Mouse (Mus musculus) ovary, postnatal 10 days (tissue): ENCODE results near the gene Ctdsp2.

Experiments used
- DNase-seq: peaks from one replicate; pipeline ENCODE4 v3.0.0; 2022; ENCODE audit warnings: low spot score

Ctdsp2 gene

GRCm38 (mm10) chr10:126962966-126963330, 15.6 kb upstream of the Ctdsp2 start:
- no peak for DNase-seq

GRCm38 (mm10) chr10:126963821-126964220, 14.7 kb upstream of the Ctdsp2 start:
- no peak for DNase-seq

- DNase-seq: no peak
Observed at GRCm38 (mm10) chr10:126971363-126972050, 7.0 kb upstream of the Ctdsp2 start.

- DNase-seq: no peak
Observed at GRCm38 (mm10) chr10:126972051-126972725, 6.3 kb upstream of the Ctdsp2 start.

DNA sequence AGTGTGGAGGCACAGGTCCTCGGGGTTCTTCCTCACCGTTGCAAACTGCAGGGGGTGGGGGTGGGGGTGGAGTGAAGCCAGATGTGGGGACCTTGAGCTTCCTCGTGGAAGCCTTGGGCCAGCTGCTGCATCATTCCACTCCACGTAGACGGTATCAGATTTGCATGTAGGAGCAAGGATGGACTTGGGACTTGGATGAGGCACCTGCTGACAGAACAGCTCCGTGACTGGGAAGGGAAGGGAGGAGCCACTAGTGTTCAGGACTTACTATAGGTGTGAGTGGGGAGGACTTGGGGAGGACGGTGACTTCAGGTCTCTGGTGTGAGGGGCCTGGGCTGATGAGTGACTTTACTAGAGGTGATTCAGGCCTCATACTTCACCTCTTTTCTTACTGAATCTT, 5.5 kb upstream of the Ctdsp2 start:
- DNase-seq: no peak

DNA sequence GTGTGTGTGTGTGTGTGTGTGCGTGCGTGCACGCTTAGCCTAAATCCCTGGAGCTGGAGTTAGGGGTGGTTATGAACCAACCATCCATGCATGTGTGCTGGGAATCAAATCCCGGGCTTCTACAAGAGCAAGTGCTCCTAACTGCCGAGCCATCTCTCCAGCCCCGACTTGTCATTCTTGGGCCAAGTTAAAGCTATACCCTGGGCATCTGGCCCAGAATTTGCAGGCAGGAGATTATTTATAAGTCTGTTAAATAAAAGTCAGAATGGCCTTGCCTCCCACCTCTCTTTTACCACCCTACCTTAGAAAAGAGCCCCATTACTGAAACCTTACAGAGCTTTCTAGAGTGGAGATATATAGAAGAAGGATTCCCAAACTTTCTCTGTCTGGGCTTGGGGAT, 2.8 kb upstream of the Ctdsp2 start:
- no peak for DNase-seq

- no peak for DNase-seq
Observed at GRCm38 (mm10) chr10:126977076-126977475, 1.4 kb upstream of the Ctdsp2 start.

DNA sequence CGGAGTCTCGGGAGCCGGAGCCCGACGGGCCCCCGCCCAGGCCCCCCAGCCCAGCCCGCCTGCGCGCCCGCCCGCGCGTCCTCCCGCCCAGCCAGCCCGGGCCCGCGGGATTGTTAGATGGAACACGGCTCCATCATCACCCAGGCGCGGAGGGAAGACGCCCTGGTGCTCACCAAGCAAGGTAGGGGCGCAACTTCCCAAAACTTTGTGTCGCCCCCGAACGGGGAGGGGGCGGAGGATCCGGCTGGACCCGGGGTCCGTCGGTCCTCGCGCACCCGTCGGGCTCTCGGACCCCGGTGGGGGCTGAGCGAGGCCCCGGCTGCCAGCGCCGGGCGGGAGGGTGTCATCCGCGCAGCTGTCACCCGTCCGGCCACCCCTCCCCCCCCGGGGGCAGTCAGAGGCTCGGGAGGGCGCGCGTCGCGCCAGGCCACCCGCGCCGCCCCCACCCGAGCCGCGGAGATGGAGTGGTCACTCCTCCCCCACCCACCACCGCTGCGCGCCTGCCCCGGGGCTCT, 661 bp downstream of the Ctdsp2 start:
- DNase-seq: no peak

- DNase-seq: no peak
Observed at GRCm38 (mm10) chr10:126979636-126980151, 1.2 kb downstream of the Ctdsp2 start.

GRCm38 (mm10) chr10:126980221-126980932, 1.9 kb downstream of the Ctdsp2 start:
- no peak for DNase-seq

DNA sequence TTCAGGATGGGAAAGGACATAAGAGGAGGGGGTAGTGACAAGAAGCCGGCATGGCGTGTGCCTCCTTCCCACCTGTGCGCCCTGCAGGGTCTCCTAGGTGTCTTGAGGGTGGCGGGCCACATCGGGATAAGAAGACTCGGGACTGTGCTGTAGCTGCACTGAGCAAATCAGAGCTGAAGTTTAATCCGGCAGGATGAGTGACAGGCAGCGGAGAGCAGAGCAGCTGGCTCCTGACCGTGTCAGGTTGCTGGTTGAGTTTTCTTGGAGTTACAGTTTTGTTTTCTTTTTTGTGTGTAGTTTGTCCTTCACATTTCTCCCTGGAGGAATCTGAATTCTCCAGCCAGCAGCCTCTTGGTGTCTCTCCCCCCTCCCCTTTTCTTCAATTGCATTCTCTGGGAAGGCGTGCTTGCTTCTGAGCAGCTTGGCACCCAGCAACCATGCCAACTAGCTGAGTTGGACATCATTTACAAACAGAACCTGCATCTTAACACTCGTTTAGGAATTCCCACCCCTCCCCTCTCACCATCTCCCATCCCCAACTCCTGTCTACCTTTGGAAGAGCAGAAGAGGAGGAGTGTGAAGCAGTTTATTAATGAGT, 2.5 kb downstream of the Ctdsp2 start:
- DNase-seq: no peak

- DNase-seq: no peak
Observed at GRCm38 (mm10) chr10:126981746-126982145, 3.2 kb downstream of the Ctdsp2 start.

- no peak for DNase-seq
Observed at GRCm38 (mm10) chr10:126983193-126983725, 4.7 kb downstream of the Ctdsp2 start.

GRCm38 (mm10) chr10:126984189-126985004, 5.9 kb downstream of the Ctdsp2 start:
- DNase-seq: no peak

DNA sequence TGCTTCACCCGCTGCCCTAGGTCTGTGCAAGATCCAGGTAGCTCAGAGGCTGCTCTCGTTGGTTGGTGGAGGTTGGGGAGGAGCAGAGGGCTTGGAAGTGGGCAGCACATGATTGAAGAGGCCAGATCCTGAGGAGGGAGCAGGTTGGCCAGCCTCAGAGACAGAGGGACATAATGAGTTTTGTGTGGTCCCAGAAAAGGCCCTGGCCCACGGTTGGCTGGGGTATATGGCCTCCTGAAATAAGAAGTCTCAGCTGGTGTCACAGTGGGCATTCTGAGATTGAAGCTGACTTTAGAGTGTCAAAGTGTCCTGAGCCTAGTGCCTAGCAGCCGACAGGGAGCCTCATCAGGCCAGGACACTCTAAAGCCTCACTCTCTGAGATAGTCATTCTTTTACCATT, 6.6 kb downstream of the Ctdsp2 start:
- no peak for DNase-seq

DNA sequence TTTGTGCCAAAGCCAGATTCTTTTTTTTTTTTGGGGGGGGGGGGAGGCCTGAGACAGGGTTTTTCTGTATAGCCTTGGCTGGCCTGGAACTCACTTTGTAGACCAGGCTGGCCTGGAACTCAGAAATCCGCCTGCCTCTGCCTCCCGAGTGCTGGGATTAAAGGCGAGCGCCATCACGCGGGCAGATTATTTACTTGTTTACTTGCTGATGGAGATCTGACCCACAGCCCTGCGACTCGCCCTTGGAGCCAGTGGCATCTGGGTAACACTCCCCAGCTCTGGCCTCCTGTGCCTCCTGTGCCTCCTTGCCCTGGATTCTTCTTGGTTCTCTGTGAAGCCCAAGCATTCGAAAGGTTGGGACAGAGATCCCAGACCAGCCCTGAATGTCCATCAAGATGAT, 7.1 kb downstream of the Ctdsp2 start:
- DNase-seq: no peak

GRCm38 (mm10) chr10:126986541-126986961, 8.0 kb downstream of the Ctdsp2 start:
- DNase-seq: peak; percentile 71

DNA sequence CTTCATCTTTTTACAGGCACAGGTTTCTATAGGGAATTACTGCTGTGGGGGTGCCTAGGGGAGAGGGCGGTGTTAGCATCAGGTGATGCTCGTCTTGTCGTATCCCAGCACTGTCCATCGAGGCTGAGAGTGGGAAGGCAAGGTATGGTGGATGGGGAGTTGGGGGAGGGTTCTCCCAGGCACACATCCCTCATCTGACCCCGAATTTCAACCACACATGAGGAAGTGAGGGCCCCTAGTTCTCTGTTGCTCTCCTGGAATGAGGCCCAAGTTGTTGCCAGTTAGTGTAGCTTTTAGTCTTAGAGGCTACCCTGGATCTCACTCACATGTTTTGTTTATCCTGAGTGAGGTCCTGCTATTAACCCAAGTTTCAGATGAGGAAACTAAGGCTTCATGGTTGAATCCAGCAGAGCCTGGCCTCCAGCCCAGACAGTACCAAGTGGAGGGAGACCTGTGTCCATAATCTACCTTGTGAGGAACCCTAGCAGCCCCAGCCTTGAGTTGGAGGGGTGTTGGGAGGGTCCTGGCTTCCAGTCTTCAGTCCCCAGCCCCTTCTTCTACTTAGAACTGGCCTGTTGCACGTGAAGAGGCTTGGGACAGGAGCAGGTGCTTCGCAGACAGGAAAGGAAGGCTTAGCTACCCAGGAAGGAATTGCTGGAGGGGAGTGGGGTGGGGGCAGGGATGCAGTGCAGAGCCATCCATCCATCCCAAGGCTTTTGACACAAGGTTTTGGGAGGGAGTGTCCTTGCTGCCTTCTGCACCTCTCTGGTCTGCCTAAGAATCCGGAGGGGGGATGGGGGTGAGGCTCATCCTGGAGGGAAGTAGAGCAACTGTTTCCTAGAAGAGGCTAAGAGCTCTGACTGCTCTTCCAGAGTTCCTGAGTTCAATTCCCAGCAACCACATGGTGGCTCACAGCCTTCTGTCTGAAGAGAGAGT, 8.9 kb downstream of the Ctdsp2 start:
- DNase-seq: no peak

DNA sequence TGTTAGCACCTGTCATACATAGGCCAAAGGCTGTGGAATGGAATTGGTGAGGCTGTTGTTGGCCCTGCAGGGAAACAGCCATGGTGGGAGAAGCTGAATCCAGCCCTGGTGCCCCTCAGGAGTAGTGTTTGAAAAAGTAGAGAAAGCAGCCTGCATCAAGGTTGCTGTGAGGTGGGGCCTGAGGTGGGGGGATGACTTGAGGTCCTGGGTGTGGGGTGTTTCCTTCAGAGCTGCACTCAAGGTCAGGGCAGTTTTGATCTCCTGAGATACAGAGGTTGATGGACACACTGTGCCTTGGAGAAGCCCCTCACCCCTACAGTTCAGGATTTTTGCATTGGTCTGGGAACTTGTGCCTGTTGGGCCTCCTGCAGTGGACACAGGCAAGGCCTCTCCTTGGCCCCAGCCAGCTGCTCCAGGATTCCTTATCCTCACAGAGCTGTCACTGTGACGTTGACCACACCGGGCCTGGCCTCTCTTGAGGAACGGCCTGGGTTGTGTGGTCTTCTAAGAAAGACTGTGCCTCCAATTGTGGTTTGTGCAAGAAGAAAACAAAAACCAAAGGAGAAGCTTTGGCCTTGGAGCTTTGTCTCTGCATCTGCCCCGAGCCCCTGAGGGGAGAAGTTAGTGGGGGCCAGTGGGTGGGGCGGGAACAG, 10.1 kb downstream of the Ctdsp2 start:
- no peak for DNase-seq
